Mouse (Mus musculus): ENCODE measurements around the gene Ikzf1. TPM values are rescaled to one million over a fixed set of nuclear protein-coding genes. Genes with fewer than 3 reads are reported as not detected.

The Ikzf1 gene
- total RNA-seq, 2 experiments from 2014 or later, result 1.5 to 2.1 TPM

DNA sequence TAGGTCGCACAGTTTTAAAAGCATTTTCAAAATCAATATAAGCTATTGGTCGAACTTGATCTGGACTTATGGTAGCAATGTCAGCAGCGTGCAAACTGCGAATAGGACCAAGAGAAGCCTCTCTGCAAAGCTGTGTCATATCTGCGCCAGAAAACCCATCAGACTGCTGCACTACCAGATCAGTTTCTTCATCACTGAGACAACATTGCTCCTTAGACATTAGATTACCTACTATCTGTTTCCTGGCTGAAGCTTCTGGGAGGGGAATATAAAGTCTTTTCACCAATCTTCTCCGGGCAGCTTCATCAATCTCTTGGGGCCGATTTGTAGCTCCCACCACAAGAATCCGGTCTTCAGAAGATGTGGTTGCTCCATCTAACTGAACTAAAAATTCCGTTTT is 116.3 kb downstream of the Ikzf1 start:
- intact Hi-C loops (cut with DNase I), result no loop called here
- DNase-seq, result no peak

DNA sequence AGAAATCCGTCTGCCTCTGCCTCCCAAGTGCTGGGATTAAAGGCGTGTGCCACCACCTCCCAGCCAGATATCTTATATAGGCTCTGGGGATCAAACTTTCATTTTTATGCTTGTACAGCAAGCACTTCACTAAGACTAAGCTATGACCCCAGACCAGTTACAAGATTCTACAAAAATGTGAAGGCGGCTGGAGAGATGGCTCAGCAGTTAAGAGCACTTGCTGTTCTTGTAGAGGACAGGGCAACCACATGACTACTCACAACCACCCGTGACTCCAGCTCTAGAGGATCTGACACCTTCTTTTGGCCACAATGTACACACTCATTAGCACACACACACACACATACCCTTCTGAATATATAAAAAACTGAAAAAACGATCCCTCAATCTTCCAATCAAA is 119.6 kb downstream of the Ikzf1 start:
- no peak for DNase-seq
- intact Hi-C loops (cut with DNase I), result no loop called here

- no peak for DNase-seq
- intact Hi-C loops (cut with DNase I), result no loop called here
Measured at GRCm38 (mm10) chr11:11805951-11806350, 121.1 kb downstream of the Ikzf1 start.

GRCm38 (mm10) chr11:11808035-11808819 is 123.4 kb downstream of the Ikzf1 start:
- DNase-seq, result no peak
- intact Hi-C loops (cut with DNase I), result loop anchor here (2.0 kb wide), 1 partner anchor 551 kb away; no protein-coding TSS in a partner anchor

GRCm38 (mm10) chr11:11808820-11809403 is 124.1 kb downstream of the Ikzf1 start, which contains the start of gene Fignl1:
TSS of gene Fignl1 (minus strand) at chr11:11808962.
- peak; percentile 97 to 98 for DNase-seq
- intact Hi-C loops (cut with DNase I), result loop anchor here (2.0 kb wide), 1 partner anchor 550 kb away; no protein-coding TSS in a partner anchor

- intact Hi-C loops (cut with DNase I), result loop anchor here (2.0 to 5.0 kb wide), 2 partner anchors 549 to 748 kb away; no protein-coding TSS in a partner anchor
- no peak for DNase-seq
Measured at GRCm38 (mm10) chr11:11809404-11810175, 124.8 kb downstream of the Ikzf1 start.

GRCm38 (mm10) chr11:11811906-11812480 is 127.2 kb downstream of the Ikzf1 start:
- peak; percentile 74 to 77 for DNase-seq
- intact Hi-C loops (cut with DNase I), result loop anchor here (1.0 to 5.0 kb wide), 2 partner anchors 163 to 745 kb away; no protein-coding TSS in a partner anchor

- intact Hi-C loops (cut with DNase I), result no loop called here
- DNase-seq, result no peak
Measured at GRCm38 (mm10) chr11:11815737-11816136, 130.9 kb downstream of the Ikzf1 start.

GRCm38 (mm10) chr11:11818797-11819196 is 134.0 kb downstream of the Ikzf1 start:
- intact Hi-C loops (cut with DNase I), result loop anchor here (2.0 kb wide), 1 partner anchor 218 kb away; no protein-coding TSS in a partner anchor
- no peak for DNase-seq

- intact Hi-C loops (cut with DNase I), result loop anchor here (2.0 kb wide), 1 partner anchor 218 kb away; no protein-coding TSS in a partner anchor
- DNase-seq, result no peak
Measured at GRCm38 (mm10) chr11:11819206-11819605, 134.4 kb downstream of the Ikzf1 start.

DNA sequence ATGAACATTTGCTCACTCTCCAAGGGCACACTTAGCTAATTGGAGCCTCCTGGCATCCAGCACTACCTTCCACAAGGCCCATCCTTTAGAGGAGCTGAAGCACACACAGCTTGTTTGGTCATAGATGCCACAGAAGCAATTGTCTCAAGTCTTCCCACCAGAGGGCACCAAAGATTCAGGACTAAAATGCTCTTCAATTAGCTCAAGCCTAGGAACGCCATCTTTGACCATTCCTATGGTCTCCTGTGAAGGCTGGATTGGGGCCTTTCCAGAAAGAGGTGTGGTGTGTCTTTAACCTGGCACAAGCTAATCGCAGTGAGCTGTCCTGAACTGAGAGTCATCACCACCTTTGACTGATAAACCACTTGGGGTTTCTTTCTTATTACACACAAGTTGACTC is 135.4 kb downstream of the Ikzf1 start:
- peak; percentile 73 to 82 for DNase-seq
- intact Hi-C loops (cut with DNase I), result loop anchor here (1.0 to 5.0 kb wide), 4 partner anchors 57 to 472 kb away; no protein-coding TSS in a partner anchor

DNA sequence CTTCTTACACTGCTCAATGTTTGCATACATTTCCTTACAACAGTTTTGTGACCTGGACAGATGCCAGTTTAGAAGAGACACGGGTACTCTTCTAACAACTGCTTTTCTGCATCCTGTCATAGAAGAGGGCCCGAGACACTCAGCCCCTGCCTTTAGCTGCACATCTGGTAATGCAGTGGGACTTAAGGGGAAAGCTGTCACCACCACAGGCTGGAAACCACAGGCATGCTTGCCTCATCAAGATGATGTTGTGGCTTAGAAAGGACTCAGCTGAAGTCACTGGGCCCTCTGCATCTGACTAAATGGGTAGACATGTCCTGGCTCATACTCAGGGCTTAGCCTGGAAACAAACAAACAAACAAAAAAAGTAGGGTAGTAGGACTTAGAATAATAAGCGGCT is 135.9 kb downstream of the Ikzf1 start:
- intact Hi-C loops (cut with DNase I), result loop anchor here (1.0 to 5.0 kb wide), 4 partner anchors 57 to 472 kb away; no protein-coding TSS in a partner anchor
- peak in 1 of 2 experiments; percentile 33 for DNase-seq

DNA sequence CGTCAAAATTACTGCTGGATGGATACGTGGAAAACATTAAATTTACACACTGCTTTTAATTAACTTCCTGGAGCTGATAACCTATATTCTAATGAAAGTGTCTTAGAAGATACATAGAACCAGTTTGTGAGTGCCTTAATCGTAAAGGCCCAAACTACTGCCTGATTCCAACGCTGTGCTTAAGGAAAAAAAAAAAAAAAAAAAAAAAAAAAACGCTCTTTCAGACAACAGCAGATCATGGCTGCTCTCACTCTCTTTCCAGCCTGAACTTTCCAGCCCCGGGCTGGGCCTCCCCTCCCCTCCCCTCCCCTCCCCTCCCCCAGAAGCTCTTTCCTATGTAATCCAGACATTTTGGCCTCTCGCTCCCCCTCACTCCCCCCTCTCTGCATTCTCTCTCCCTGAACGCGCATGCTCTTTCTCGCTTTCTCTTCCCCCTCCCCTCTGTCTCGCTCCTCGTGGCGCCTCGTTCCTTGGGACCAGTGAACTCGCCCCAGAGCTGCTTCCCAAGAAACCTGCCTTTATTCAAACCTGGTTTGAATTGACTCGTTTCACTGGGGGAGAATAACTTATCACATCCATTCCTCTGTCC is 136.7 kb downstream of the Ikzf1 start:
- DNase-seq, result peak in 1 of 2 experiments; percentile 18
- intact Hi-C loops (cut with DNase I), result loop anchor here (5.0 kb wide), 2 partner anchors 56 to 386 kb away; no protein-coding TSS in a partner anchor

Other genes starting within 250 kb of the Ikzf1 start
- under 1 TPM; 0.35 to 0.56 TPM for gene Spata48, start 222.9 kb upstream of the Ikzf1 start, total RNA-seq (2021)
- under 1 TPM; 0.30 to 0.44 TPM for gene Zpbp, start 222.6 kb upstream of the Ikzf1 start, total RNA-seq (2021)
- gene 4930512M02Rik, start 57.2 kb upstream of the Ikzf1 start, total RNA-seq (2021), result not detected
- 1 to 10 TPM in 1 of 2 experiments, under 1 TPM in 1; 0.81 to 1.8 TPM for gene Fignl1, start 124.0 kb downstream of the Ikzf1 start, total RNA-seq (2021)
- 1 to 10 TPM; 2.1 to 2.4 TPM for gene Ddc, start 213.1 kb downstream of the Ikzf1 start, total RNA-seq (2021)

Measured in heart, postnatal 36 days (tissue).